Mouse (Mus musculus): ENCODE measurements around the gene Trim25. TPM values are rescaled to one million over a fixed set of nuclear protein-coding genes. Genes with fewer than 3 reads are reported as not detected.

Gene Trim25
- polyA plus RNA-seq (2015; fragmentation: Nextera tagmentation; extraction: Ambion mirVana): 14.1 and 14.8 TPM in 2 replicates

DNA sequence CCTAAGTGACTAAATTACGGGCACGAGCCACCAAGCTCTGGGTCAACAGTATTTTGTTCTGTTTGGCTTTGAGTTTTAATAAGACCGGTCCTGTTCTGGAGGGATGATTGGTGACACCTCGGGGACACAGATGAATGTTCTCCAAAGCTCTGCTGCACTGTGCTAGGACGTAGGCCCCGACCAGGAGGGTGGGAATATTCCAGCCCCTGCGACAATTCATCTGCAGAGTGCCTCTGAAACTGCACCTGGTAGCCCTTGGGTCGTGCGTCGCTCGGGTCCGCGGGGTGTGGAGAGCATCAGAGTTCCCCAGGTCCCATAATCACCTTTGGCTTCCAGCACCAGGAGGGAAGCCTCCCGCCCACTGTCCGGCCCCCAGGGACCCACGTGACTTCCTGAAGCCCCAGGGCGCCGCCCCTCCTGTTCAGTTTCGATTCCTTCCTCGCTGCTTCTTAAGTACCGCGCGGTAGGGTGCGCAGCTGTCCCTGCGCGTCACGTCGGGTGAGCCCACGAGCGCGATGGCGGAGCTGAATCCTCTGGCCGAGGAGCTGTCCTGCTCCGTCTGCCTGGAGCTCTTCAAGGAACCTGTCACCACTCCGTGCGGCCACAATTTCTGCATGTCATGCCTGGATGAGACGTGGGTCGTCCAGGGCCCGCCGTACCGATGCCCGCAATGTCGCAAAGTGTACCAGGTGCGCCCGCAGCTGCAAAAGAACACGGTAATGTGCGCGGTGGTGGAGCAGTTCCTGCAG, at the start of gene Trim25:
Trim25 (plus strand) TSS at position 403 of the 749 bp plus-strand sequence.
- peak within 1 kb of the TSS; percentile 76 for H3K27ac ChIP-seq (replicated peaks)
- ATAC-seq (ENCODE audit: extremely low read depth, insufficient number of reproducible peaks, low FRiP score, low TSS enrichment): peak; percentile 77
- WGBS: 2% methylated on average over 47 of the region's 48 CpGs

DNA sequence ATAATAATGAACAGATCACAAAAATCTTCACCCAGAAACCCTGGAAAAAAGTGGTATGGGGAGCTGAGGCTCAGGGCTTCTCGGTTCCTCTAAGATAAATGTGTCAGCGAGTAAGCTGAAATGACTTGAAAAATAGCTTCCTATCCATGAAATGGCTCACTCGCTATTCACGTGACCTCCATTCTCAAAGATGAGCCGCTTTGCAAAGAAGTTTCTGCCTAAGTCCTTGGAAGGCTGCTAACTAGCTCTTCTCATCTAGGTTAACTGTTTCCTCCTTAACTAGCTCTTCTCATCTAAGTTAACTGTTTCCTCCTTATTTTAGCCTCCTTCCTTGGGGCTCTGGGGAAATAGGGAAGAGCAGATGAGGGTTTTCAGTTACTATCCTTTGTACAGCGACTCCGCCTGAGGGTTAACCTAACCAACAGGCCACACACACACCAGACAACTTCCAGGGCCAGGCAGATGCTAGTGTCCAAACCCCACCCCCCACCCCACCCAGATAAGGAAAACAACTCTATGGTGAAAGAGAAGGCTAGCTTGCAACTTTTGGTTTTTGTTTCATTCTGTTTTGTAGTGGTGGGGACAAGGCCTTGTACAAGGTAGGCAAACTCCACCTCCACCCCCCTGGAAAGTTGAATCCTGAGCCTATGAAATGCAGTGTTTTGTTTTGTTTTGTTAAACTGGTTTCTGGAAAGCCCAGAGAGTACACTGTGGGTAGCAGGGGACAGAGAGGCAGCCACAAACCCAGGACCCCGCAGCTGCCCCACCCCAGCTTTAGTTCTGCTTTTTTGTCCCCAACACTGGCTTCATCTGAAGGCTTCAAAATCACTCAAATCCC, 49.2 kb upstream of the Trim25 start:
- H3K9ac ChIP-seq: no peak overlapping the region
- peaks cover 33% of the 10 kb centered on the region for H3K36me3 ChIP-seq
- no peaks in the 10 kb centered on the region for H3K9me3 ChIP-seq
- no peaks in the 10 kb centered on the region for H3K27me3 ChIP-seq (replicated peaks)
- H3K4me3 ChIP-seq: no peak overlapping the region
- no peak overlapping the region for H3K4me2 ChIP-seq
- peaks cover 15% of the 10 kb centered on the region for H3K4me1 ChIP-seq
- WGBS: 76% methylated on average over 8 of the region's 8 CpGs
- H3K27ac ChIP-seq (replicated peaks): no peak overlapping the region
- ATAC-seq (ENCODE audit: extremely low read depth, insufficient number of reproducible peaks, low FRiP score, low TSS enrichment): no peak

More for the DNA sequence above, at the start of gene Trim25:
- no peaks in the 10 kb centered on the region for H3K36me3 ChIP-seq
- H3K4me3 ChIP-seq: peak within 1 kb of the TSS; percentile 82
- H3K27me3 ChIP-seq (replicated peaks): no peaks in the 10 kb centered on the region
- peaks cover 48% of the 10 kb centered on the region for H3K4me1 ChIP-seq
- H3K4me2 ChIP-seq: peak within 1 kb of the TSS; percentile 86
- H3K9me3 ChIP-seq: no peaks in the 10 kb centered on the region
- H3K9ac ChIP-seq: peak within 1 kb of the TSS; percentile 89

DNA sequence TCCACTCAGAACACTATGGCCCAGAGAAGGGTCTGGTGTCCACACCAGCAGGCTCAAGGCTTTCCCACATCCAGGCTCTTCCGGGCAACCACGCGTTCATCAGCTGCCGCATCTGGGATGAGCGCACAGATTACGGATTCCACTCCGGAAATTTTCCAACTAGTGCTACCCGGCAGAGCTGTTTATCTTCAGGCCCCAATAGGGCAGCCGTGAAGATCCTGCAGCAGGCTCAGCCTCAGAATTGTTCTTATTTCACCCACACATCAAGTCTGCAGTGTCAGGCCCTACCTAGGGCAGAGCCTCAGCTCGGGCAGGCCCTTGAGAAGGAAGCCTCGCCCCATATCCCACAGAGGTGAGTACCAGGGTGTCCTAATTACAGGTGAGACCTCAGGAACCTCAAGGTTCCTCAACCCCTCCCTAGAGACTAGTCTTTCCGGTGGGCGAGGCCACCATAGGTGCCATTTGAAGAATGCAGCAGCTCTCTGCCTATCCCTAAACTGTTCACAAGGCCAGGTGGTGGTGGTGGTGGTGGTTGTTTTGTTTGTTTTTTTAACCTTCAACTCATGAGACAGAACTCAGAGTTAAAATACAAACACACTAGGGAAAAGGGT, 48.4 kb upstream of the Trim25 start:
- Histone ChIP-seq H3K9me3 (no peaks in the 10 kb centered on the region), H3K27ac (replicated peaks) (no peak overlapping the region), H3K4me1 (peaks cover 18% of the 10 kb centered on the region), H3K9ac (no peak overlapping the region), H3K36me3 (peaks cover 27% of the 10 kb centered on the region), H3K4me3 (no peak overlapping the region), H3K27me3 (replicated peaks) (no peaks in the 10 kb centered on the region), H3K4me2 (no peak overlapping the region)
- WGBS: 73% methylated on average over 13 of the region's 13 CpGs
- ATAC-seq (ENCODE audit: extremely low read depth, insufficient number of reproducible peaks, low FRiP score, low TSS enrichment): no peak

DNA sequence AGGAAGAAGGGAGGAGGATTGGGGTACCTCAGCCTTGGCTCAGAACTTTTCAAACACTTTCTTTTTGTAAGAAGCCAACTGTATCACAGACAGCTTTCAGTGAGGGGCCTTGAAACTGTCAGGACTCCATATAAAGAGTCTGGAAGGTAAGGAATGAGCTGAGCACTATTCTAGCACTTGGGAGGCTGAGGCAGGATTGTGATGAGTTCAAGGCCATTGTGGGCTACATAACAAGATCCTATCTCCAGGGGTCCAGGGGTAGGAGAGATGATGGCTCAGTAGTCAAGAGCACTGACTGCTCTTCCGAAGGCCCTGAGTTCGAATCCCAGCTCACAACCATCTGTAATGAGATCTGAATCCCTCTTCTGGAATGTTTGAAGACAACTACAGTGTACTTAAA, 47.6 kb upstream of the Trim25 start:
- 86% methylated on average over 2 of the region's 2 CpGs for WGBS
- H3K27me3 ChIP-seq (replicated peaks): no peaks in the 10 kb centered on the region

DNA sequence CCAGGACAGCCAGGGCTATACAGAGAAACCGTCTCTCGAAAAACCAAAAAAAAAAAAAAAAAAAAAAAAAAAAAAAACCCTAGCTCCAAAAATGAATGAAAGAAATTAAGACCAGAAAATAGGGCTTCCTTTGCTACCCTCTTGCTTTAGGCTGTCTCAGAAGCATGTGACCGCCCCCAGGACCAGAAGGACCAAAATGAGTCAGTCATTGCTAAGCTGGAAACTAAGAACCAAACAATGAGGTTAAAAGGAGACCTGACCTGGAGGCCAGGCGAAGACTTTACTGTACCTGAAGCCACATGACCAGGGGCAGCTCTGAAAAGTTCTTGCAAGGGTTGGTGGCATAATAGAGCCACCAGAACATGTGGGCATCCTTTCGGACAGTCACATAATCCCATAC, 47.1 kb upstream of the Trim25 start:
- Histone ChIP-seq H3K27ac (replicated peaks) (no peak overlapping the region), H3K27me3 (replicated peaks) (no peaks in the 10 kb centered on the region), H3K9ac (no peak overlapping the region), H3K4me1 (peaks cover 19% of the 10 kb centered on the region), H3K9me3 (no peaks in the 10 kb centered on the region), H3K4me3 (no peak overlapping the region), H3K4me2 (no peak overlapping the region), H3K36me3 (peaks cover 19% of the 10 kb centered on the region)
- WGBS: 82% methylated on average over 5 of the region's 5 CpGs
- no peak for ATAC-seq (ENCODE audit: extremely low read depth, insufficient number of reproducible peaks, low FRiP score, low TSS enrichment)

More for the DNA sequence above, 47.6 kb upstream of the Trim25 start:
- Histone ChIP-seq H3K9me3 (no peaks in the 10 kb centered on the region), H3K4me3 (no peak overlapping the region), H3K36me3 (peaks cover 24% of the 10 kb centered on the region), H3K9ac (no peak overlapping the region), H3K4me2 (no peak overlapping the region), H3K4me1 (peaks cover 19% of the 10 kb centered on the region), H3K27ac (replicated peaks) (no peak overlapping the region)
- no peak for ATAC-seq (ENCODE audit: extremely low read depth, insufficient number of reproducible peaks, low FRiP score, low TSS enrichment)

DNA sequence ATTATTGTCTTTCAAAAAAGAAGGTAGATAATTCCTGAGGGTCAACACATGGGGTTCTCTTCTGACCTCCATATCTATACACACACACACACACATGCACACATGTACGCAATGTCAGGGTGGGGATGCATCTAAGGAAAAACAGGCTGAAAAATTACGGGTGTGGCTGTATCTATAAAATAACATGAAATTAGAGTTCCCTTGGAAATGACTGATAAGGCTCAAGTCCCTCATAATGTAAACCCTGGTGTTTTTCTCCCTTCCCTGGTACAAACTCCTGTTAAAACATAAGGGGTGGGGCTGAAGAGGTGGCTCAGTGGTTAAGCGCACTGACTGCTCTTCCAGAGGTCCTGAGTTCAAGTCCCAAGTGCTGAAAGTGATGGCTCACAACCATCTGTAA, 45.6 kb upstream of the Trim25 start:
- no peak overlapping the region for H3K4me3 ChIP-seq
- no peak overlapping the region for H3K9ac ChIP-seq
- peaks cover 19% of the 10 kb centered on the region for H3K4me1 ChIP-seq
- no peak for ATAC-seq (ENCODE audit: extremely low read depth, insufficient number of reproducible peaks, low FRiP score, low TSS enrichment)
- no peaks in the 10 kb centered on the region for H3K9me3 ChIP-seq
- no peaks in the 10 kb centered on the region for H3K27me3 ChIP-seq (replicated peaks)
- H3K27ac ChIP-seq (replicated peaks): no peak overlapping the region
- H3K4me2 ChIP-seq: no peak overlapping the region
- peaks cover 18% of the 10 kb centered on the region for H3K36me3 ChIP-seq
- 87% methylated on average over 3 of the region's 3 CpGs for WGBS

DNA sequence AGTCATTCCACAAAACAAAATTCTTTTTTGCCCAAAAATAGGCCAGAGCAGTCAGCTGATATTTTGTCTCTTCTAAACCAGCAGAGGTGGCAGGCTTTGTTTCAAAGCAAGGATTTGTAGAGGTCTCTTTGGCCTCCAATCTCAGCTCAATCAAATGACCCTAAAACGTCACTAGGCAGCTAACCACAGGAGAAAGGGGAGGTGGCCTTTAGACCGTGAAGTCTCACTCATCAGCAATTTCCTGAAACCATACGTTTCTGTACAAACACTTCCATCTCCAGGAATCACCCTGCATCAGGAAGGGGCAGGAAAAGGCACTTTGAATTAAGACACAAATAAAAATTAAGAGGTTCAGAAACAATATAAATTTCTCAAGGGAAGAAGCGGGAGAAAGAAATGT, 44.4 kb upstream of the Trim25 start:
- Histone ChIP-seq H3K4me3 (peak overlapping the region; percentile 63), H3K27me3 (replicated peaks) (no peaks in the 10 kb centered on the region), H3K27ac (replicated peaks) (peak overlapping the region; percentile 48), H3K36me3 (peaks cover 11% of the 10 kb centered on the region), H3K9me3 (no peaks in the 10 kb centered on the region), H3K4me2 (peak overlapping the region; percentile 73), H3K9ac (peak overlapping the region; percentile 74), H3K4me1 (peaks cover 19% of the 10 kb centered on the region)
- under 1% methylated on average over 4 of the region's 4 CpGs for WGBS
- ATAC-seq (ENCODE audit: extremely low read depth, insufficient number of reproducible peaks, low FRiP score, low TSS enrichment): no peak

DNA sequence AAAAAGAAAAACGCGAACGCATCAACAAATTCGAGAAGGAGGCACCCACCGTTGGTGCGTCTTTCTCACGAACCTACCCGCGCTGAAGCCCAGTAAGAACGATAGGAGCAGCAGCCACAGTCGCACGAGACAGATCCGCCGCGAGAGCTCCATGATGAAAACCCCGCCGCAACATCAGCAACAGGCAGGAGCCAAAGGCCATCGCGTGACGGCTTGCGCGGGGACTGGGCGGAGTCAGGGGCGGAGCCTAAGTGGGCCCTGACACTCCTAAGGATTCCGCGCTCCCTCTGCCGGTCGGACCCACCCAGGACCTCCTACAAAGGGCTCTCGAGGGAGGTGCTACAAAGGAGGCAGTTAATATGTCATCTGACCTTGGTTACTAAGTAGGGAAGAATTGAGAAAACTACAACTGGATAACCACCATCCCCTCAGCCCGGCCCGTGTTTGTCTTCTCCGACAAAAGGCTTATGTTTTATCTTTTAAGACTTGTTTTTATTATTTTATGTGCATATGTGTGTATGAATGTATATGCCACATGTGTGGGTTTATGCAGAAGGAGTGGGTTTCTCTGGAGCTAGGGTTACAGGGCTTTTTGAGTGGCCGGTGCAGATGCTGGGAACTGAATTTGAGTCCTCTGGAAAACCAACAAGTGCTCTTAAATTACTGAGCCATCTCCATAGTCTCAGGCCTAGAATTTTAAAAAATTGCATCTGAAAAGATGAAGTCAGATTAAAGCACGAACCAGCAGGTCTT, 43.8 kb upstream of the Trim25 start, which contains the start of gene Scpep1:
Scpep1 (minus strand) TSS at position 249 of the 753 bp plus-strand sequence.
- peak within 1 kb of the TSS; percentile 73 for H3K4me2 ChIP-seq
- 5% methylated on average over 34 of the region's 34 CpGs for WGBS
- no peaks in the 10 kb centered on the region for H3K9me3 ChIP-seq
- peak within 1 kb of the TSS; percentile 74 for H3K9ac ChIP-seq
- peak within 1 kb of the TSS; percentile 48 for H3K27ac ChIP-seq (replicated peaks)
- H3K4me1 ChIP-seq: peaks cover 19% of the 10 kb centered on the region
- no peaks in the 10 kb centered on the region for H3K27me3 ChIP-seq (replicated peaks)
- peak; percentile 87 for ATAC-seq (ENCODE audit: extremely low read depth, insufficient number of reproducible peaks, low FRiP score, low TSS enrichment)
- H3K4me3 ChIP-seq: peak within 1 kb of the TSS; percentile 63
- peaks cover 11% of the 10 kb centered on the region for H3K36me3 ChIP-seq

DNA sequence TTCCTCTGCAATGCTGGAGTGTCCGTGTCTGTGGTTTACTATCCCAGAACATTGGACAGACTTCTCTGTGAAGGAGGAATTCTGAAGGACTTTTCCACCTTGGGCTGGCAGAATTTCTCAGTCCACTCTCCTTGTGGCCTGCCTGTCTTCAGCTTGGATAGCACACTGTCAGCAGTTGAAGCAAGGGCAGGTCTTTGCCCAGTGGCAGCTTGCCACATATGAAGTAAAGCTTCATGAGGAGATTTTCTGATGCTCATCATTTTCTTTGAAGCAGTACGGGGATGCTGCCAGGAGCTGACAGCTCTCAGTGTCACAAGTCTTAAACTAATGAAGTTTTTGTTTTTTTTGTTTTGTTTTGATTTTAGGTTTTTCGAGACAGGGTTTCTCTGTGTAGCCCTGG, 40.3 kb upstream of the Trim25 start:
- H3K27me3 ChIP-seq (replicated peaks): no peaks in the 10 kb centered on the region

DNA sequence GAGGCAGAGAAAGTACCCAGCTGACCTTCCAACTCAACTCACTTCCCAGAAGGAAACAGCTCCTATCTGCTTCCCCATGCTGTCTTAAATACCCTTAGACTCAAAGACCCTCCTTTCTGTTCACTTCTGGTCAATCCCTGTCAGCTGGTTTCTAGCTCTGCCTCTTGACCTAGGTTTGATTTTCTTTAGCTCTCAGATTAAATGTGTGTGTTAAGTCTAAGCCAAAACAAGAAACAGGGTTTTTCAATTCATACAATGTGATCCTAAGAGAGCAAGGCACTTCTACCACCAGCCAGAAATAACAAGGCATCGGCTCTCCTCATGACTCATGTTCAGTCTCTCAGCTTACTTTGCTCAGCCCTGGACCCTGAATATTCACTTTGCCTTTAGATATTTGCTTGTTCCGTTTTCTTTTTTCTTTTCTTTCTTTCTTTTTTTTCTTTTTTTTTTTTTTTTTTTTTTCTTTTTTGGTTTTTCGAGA, 32.3 kb upstream of the Trim25 start, which contains the start of gene Elobl:
Elobl (minus strand) TSS at position 51 of the 481 bp plus-strand sequence.
- ATAC-seq (ENCODE audit: extremely low read depth, insufficient number of reproducible peaks, low FRiP score, low TSS enrichment): no peak
- Histone ChIP-seq H3K27ac (replicated peaks) (no peak within 1 kb of the TSS), H3K4me3 (no peak within 1 kb of the TSS), H3K9ac (no peak within 1 kb of the TSS), H3K27me3 (replicated peaks) (no peaks in the 10 kb centered on the region), H3K4me1 (no peaks in the 10 kb centered on the region), H3K36me3 (no peaks in the 10 kb centered on the region), H3K9me3 (no peaks in the 10 kb centered on the region), H3K4me2 (no peak within 1 kb of the TSS)
- 86% methylated on average over 2 of the region's 3 CpGs for whole genome bisulfite sequencing

More for the DNA sequence above, 40.3 kb upstream of the Trim25 start:
- Histone ChIP-seq H3K9me3 (no peaks in the 10 kb centered on the region), H3K27ac (replicated peaks) (no peak overlapping the region), H3K36me3 (no peaks in the 10 kb centered on the region), H3K9ac (no peak overlapping the region), H3K4me2 (no peak overlapping the region), H3K4me1 (peaks cover 14% of the 10 kb centered on the region), H3K4me3 (no peak overlapping the region)
- ATAC-seq (ENCODE audit: extremely low read depth, insufficient number of reproducible peaks, low FRiP score, low TSS enrichment): no peak
- 72% methylated on average over 3 of the region's 3 CpGs for WGBS

Measured in heart, embryonic 13.5 days (tissue).